Mouse (Mus musculus) lung, postnatal 0 days (tissue): ENCODE measurements around the gene Ccnt1. TPM values are rescaled to one million over a fixed set of nuclear protein-coding genes. Genes with fewer than 3 reads are reported as not detected.

Experiments used
- ATAC-seq: fragments of 200-750 bp; cut with Nextera tagmentation; 2 replicates; pipeline ENCODE4 v1.8.0; 2017; ENCODE audit warnings: moderate library complexity
- DNase-seq: peaks from one replicate; pipeline ENCODE4 v3.0.0-alpha.2; 2016; ENCODE audit warnings: low spot score
- H3K27ac ChIP-seq: fragments of 300-500 bp; sonication (generic); 2 replicates; pipeline ENCODE4 v1.5.1; 2014; ENCODE audit warnings: antibody characterized with exemption, mild to moderate bottlenecking, low read length, mixed read lengths
- H3K27me3 ChIP-seq: fragments of 300-500 bp; sonication (generic); replicated peaks from 2 replicates; pipeline ENCODE4 v1.6.1; 2014; ENCODE audit warnings: low read length, mixed read lengths; ENCODE audit not compliant: insufficient read depth
- H3K36me3 ChIP-seq: fragments of 300-500 bp; sonication (generic); 2 replicates; pipeline ENCODE4 v1.6.1; 2014; ENCODE audit warnings: low read length, mixed read lengths; ENCODE audit not compliant: insufficient read depth
- H3K4me1 ChIP-seq: fragments of 300-500 bp; sonication (generic); 2 replicates; pipeline ENCODE4 v1.6.1; 2014; ENCODE audit warnings: antibody characterized with exemption, low read depth, low read length, mixed read lengths; ENCODE audit not compliant: insufficient read depth
- H3K4me2 ChIP-seq: fragments of 300-500 bp; sonication (generic); replicated peaks from 2 replicates; pipeline ENCODE4 v1.6.1; 2014; ENCODE audit warnings: low read depth, mild to moderate bottlenecking, low read length, moderate library complexity, mixed read lengths
- H3K4me3 ChIP-seq: fragments of 300-500 bp; sonication (generic); 2 replicates; pipeline ENCODE4 v1.5.1; 2014; ENCODE audit warnings: low read depth, low read length
- H3K9ac ChIP-seq: fragments of 300-500 bp; sonication (generic); replicated peaks from 2 replicates; pipeline ENCODE4 v1.6.1; 2014; ENCODE audit warnings: low read depth, mild to moderate bottlenecking
- H3K9me3 ChIP-seq: fragments of 300-500 bp; sonication (generic); 2 replicates; pipeline ENCODE4 v1.6.1; 2016; ENCODE audit warnings: low read length, mixed read lengths
- CTCF ChIP-seq: IDR thresholded peaks from 2 replicates; pipeline ENCODE4 v1.5.1; 2016; ENCODE audit warnings: antibody characterized with exemption, mild to moderate bottlenecking
- EP300 ChIP-seq: IDR thresholded peaks from 2 replicates; pipeline ENCODE4 v1.6.1; 2016; ENCODE audit warnings: antibody characterized with exemption, mild to moderate bottlenecking, control low read depth
- WGBS: fragments of 180-500 bp; shearing (Covaris S2); extraction: QIAGEN DNeasy Blood & Tissue Kit; methylation state at CpG from one replicate; pipeline ENCODE4 v1.1.7; 2014; 5-methylcytosine and 5-hydroxymethylcytosine counted together
- polyA plus RNA-seq: library from polyadenylated mRNA; unstranded; fragments of >200 nt; fragmentation: Nextera tagmentation; extraction: Ambion mirVana; gene quantifications from 2 replicates; pipeline ENCODE4 v1.2.1, GENCODE M21; 2015

Ccnt1 gene
- polyA plus RNA-seq, 1 experiment from 2014 or later, result 31.0 TPM

DNA sequence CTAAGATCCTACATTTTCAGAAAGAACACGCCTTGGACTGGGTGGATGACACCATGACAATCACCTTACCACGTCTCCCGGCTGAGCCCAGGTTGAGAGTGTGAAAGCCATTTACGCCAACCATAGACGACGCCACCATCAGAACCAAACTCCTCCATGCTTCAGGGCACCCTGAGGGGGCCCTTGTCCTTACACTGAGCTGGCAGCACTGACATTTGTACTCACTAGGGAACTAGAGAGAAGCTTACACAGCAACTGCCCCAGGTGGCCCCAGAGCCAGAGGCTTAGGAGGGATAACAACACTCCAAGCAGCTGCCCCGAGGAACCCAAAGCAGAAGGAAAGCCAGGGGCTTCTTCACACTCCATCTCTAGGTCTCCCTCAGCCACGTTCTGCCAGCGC is 36.0 kb upstream of the Ccnt1 start:
- Histone ChIP-seq H3K9me3 (no peaks in the 10 kb centered on the region), H3K9ac (no peak overlapping the region), H3K36me3 (0 out of 2 replicates have a peak, but pooled peaks cover 7% of the 10 kb centered on the region), H3K27ac (no peak overlapping the region), H3K4me2 (no peak overlapping the region), H3K4me3 (no peak overlapping the region), H3K4me1 (peaks cover 19% of the 10 kb centered on the region), H3K27me3 (no peaks in the 10 kb centered on the region)
- ATAC-seq (no peak), DNase-seq (no peak)
- TF ChIP-seq CTCF, result no peak
- WGBS, result 56% methylated on average over 9 of the region's 9 CpGs

DNA sequence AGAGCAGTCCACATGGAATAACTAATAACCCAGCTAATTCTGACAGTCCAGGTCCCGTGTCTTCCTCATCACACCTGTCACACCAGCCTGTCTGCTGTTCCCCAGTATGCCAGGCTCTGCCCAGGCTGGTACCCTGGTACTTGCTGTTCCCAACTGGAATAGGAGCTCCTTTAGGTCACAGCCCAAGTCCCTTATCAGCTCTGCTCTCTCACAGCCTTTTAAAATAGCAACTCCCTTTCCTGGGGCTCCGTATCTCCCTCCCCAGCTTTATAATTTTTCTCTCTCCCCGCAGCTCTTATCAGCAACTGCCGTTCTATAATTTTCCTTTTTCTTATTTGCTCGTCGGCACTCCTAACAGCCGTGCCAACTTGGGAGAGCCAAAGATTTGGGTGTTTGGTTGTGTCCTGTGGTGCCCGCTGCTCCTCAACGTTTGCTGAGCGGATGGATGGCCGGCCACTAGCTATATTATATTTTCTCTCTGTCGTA is 35.4 kb upstream of the Ccnt1 start:
- Histone ChIP-seq H3K27ac (no peak overlapping the region), H3K4me2 (no peak overlapping the region), H3K9me3 (no peaks in the 10 kb centered on the region), H3K4me3 (no peak overlapping the region), H3K27me3 (no peaks in the 10 kb centered on the region), H3K4me1 (peaks cover 19% of the 10 kb centered on the region), H3K9ac (no peak overlapping the region), H3K36me3 (0 out of 2 replicates have a peak, but pooled peaks cover 7% of the 10 kb centered on the region)
- DNase-seq (no peak), ATAC-seq (no peak)
- TF ChIP-seq CTCF, result no peak
- TF ChIP-seq EP300, result no peak
- WGBS, result 61% methylated on average over 12 of the region's 12 CpGs

DNA sequence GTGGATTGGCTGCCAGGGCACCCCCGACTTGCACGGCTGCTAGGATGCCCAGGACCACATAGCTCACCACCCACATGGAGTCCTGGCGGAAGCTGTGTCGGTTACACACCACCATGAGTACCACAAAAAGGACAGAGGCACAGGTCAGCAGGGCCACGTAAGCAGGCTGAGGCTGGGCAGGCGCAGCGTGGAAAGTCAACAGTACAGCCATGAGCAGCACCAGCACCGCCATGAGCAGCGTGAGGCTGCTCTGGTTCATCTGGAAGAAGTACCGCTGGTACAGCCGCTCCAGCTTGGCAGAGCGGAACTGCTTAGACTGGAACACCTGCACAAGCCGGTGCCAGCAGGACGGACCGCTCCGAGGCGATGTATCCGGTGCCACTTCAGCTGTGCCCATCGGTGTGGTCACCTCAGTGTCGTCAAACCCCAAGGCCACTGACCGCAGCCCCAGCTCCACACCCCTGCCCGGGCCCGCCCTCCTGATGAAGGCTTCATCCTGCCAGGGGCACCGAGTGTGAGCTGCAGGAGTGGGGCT is 33.4 kb upstream of the Ccnt1 start:
- Histone ChIP-seq H3K4me3 (no peak overlapping the region), H3K36me3 (0 out of 2 replicates have a peak, but pooled peaks cover 12% of the 10 kb centered on the region)
- 90% methylated on average over 24 of the region's 24 CpGs for WGBS

DNA sequence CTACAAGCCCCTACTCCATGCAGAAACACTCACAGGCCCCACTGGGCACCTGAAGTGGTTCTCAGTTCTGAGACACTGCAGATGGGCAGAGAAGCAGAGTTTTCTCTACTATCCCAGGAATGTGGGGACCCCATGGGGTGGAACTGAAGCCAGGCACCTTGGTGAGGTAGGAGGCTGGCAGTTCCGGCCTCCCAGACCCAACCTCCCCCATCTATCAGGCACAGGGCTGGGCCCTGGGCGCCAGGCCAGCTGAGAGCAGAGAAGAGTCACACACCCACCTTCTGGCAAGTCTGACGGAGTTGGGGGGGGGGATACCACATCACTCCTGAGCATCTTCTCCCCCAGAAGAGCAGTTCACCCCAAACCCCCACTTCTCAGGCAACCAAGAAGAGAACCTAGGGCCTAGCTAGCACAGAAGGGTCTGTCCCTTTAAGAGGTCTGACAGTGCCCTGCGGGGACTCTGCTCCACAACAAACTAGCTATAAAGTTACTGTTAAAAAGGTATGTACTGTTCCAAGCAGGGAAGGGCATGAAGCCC is 32.3 kb upstream of the Ccnt1 start:
- peaks cover 19% of the 10 kb centered on the region for H3K4me1 ChIP-seq
- H3K27me3 ChIP-seq, result no peaks in the 10 kb centered on the region
- peak; percentile 11; the same call in 1 of the 2 replicates for ATAC-seq
- no peak for DNase-seq
- no peaks in the 10 kb centered on the region for H3K9me3 ChIP-seq
- 31% methylated on average over 4 of the region's 4 CpGs for WGBS
- peak overlapping the region; percentile 44 for H3K4me2 ChIP-seq
- no peak overlapping the region for H3K9ac ChIP-seq
- H3K4me3 ChIP-seq, result no peak overlapping the region
- H3K27ac ChIP-seq, result peak overlapping the region; percentile 43; the same call in 1 of the 2 replicates
- peaks cover 16% of the 10 kb centered on the region; the same call in 1 of the 2 replicates for H3K36me3 ChIP-seq
- no peak for TF ChIP-seq CTCF
- no peak for TF ChIP-seq EP300

More for the DNA sequence above, 33.4 kb upstream of the Ccnt1 start:
- TF ChIP-seq EP300 (no peak), CTCF (no peak)
- Histone ChIP-seq H3K4me2 (no peak overlapping the region), H3K27me3 (no peaks in the 10 kb centered on the region), H3K4me1 (peaks cover 19% of the 10 kb centered on the region), H3K27ac (no peak overlapping the region), H3K9me3 (no peaks in the 10 kb centered on the region), H3K9ac (no peak overlapping the region)
- no peak for DNase-seq
- ATAC-seq, result no peak

DNA sequence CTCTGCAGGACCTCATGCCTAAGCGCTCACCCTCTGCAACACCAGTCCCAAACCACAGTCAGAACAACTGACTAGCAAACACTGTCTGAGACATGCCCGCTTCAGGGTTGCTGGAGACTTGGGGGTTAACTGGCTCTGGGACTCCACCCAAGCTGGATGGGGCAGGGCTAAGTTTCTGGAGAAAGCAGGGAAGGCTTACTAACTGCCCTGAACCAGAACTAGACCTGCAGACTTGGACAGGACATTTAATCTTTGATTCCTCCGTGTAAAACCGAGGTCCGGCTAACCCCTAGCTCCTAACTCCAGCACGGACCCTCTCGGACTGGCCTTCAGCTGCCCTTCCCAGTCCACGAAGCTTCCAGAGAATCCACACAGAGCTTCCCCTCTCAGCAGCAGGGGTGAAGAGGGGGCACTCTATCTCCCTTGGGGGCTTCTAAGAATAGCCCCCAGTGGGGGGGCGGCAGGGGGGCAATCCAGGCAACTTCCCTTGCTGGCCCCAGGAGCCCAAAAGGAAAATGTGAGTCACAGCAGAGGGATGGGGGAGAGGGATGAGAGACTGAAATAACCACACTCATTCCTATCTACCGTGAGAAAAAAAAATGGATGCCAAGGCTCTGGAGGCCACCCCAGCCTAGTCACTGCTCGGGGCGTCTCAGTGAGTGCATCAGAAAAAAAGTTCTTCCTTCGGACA is 31.6 kb upstream of the Ccnt1 start:
- DNase-seq (no peak), ATAC-seq (peak; percentile 60)
- peaks cover 22% of the 10 kb centered on the region; the same call in 1 of the 2 replicates for H3K36me3 ChIP-seq

DNA sequence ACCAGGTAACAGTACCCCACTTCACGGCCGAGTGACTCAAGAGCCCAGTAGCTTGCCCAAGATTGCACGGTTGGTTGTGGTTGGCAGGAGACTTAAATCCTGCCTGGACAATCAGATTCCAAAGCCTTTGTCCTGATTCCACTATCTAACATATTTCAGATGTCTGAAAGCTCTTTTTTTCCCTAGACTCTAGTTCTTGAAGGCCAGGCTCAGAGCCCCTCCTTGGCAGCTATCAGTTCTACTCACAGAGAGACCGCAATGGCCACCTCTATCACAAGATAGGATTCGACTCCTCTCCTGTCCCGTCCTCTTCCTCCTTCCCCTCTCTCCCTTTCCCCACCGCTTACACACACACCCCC is 31.1 kb upstream of the Ccnt1 start:
- Histone ChIP-seq H3K4me1 (peaks cover 14% of the 10 kb centered on the region; the same call in 1 of the 2 replicates), H3K27me3 (no peaks in the 10 kb centered on the region), H3K27ac (no peak overlapping the region), H3K36me3 (peaks cover 28% of the 10 kb centered on the region), H3K4me2 (peak overlapping the region; percentile 44), H3K4me3 (no peak overlapping the region), H3K9me3 (no peaks in the 10 kb centered on the region), H3K9ac (no peak overlapping the region; the same call in 1 of the 2 replicates)
- TF ChIP-seq EP300 (no peak), CTCF (no peak)
- no peak for ATAC-seq
- DNase-seq, result no peak
- WGBS, result 53% methylated on average over 7 of the region's 7 CpGs

More for the DNA sequence above, 31.6 kb upstream of the Ccnt1 start:
- no peak overlapping the region for H3K4me3 ChIP-seq
- H3K4me1 ChIP-seq, result peaks cover 18% of the 10 kb centered on the region
- H3K27ac ChIP-seq, result peak overlapping the region; percentile 43; the same call in 1 of the 2 replicates
- TF ChIP-seq CTCF (no peak), EP300 (no peak)
- H3K9me3 ChIP-seq, result no peaks in the 10 kb centered on the region
- H3K9ac ChIP-seq, result peak overlapping the region; percentile 23; the same call in 1 of the 2 replicates
- H3K4me2 ChIP-seq, result peak overlapping the region; percentile 44
- no peaks in the 10 kb centered on the region for H3K27me3 ChIP-seq
- WGBS, result 46% methylated on average over 13 of the region's 13 CpGs
